Mouse (Mus musculus) heart, postnatal 4 days (tissue): ENCODE measurements around the gene Eps15. TPM values are rescaled to one million over a fixed set of nuclear protein-coding genes. Genes with fewer than 3 reads are reported as not detected.

Source experiments
- DNase-seq: peaks from one replicate; pipeline ENCODE4 v3.0.0; 2021
- total RNA-seq, 2 experiments: library from RNA; stranded (reverse); gene quantifications; 2 replicates each; pipeline ENCODE4 v1.2.3; 2021

Gene Eps15
- total RNA-seq = 10 to 100 TPM; 42.5 to 45.9 TPM

- DNase-seq = peak; percentile 97
Measured at GRCm38 (mm10) chr4:109279689-109280458, at the start of gene Eps15. Gene Eps15, plus strand, starts transcription at chr4:109280268.

- DNase-seq = no peak
Measured at GRCm38 (mm10) chr4:109234185-109234584, 45.9 kb upstream of the Eps15 start, which contains the start of gene Calr4. Gene Calr4, plus strand, starts transcription at chr4:109234485.

GRCm38 (mm10) chr4:109234806-109235350 is 45.2 kb upstream of the Eps15 start:
- no peak for DNase-seq

- DNase-seq = no peak
Measured at GRCm38 (mm10) chr4:109236186-109236879, 43.7 kb upstream of the Eps15 start.

- DNase-seq = peak; percentile 35
Measured at GRCm38 (mm10) chr4:109238428-109239268, 41.4 kb upstream of the Eps15 start.

GRCm38 (mm10) chr4:109241221-109241620 is 38.8 kb upstream of the Eps15 start:
- DNase-seq = no peak

GRCm38 (mm10) chr4:109241934-109242333 is 38.1 kb upstream of the Eps15 start:
- DNase-seq = peak; percentile 72

GRCm38 (mm10) chr4:109244506-109244905 is 35.6 kb upstream of the Eps15 start:
- DNase-seq = no peak

GRCm38 (mm10) chr4:109245016-109245620 is 35.0 kb upstream of the Eps15 start:
- DNase-seq = no peak

- DNase-seq = peak; percentile 20
Measured at GRCm38 (mm10) chr4:109251605-109252004, 28.5 kb upstream of the Eps15 start.

- DNase-seq = no peak
Measured at GRCm38 (mm10) chr4:109252199-109252598, 27.9 kb upstream of the Eps15 start.

- no peak for DNase-seq
Measured at GRCm38 (mm10) chr4:109253664-109254151, 26.4 kb upstream of the Eps15 start.

GRCm38 (mm10) chr4:109254511-109254910 is 25.6 kb upstream of the Eps15 start:
- no peak for DNase-seq

GRCm38 (mm10) chr4:109255321-109255720 is 24.7 kb upstream of the Eps15 start:
- no peak for DNase-seq

- DNase-seq = no peak
Measured at GRCm38 (mm10) chr4:109255727-109256417, 24.2 kb upstream of the Eps15 start.

GRCm38 (mm10) chr4:109256791-109257190 is 23.3 kb upstream of the Eps15 start:
- no peak for DNase-seq

GRCm38 (mm10) chr4:109257639-109258038 is 22.4 kb upstream of the Eps15 start:
- DNase-seq = no peak

- DNase-seq = no peak
Measured at GRCm38 (mm10) chr4:109262068-109262467, 18.0 kb upstream of the Eps15 start.

- DNase-seq = no peak
Measured at GRCm38 (mm10) chr4:109266056-109266455, 14.0 kb upstream of the Eps15 start.

GRCm38 (mm10) chr4:109266744-109267143 is 13.3 kb upstream of the Eps15 start:
- no peak for DNase-seq

GRCm38 (mm10) chr4:109267452-109267851 is 12.6 kb upstream of the Eps15 start:
- no peak for DNase-seq
